Mouse (Mus musculus) CH12.LX (cell line): ENCODE measurements at regions not wholly inside any gene's neighbourhood (a gene's known extent, or its start where the extent isn't known, plus 50 kb on each side); places are given as distances from the start of the nearest gene placed in this dataset.

Source experiments
- DNase-seq: peaks from one replicate; pipeline ENCODE4 v3.0.0-alpha.2; 2013; ENCODE audit errors: extremely low read depth
- H3K27ac ChIP-seq: 2 replicates; pipeline ENCODE4 v1.5.1; 2012; ENCODE audit warnings: low read depth, mild to moderate bottlenecking, control low read depth, moderate library complexity; ENCODE audit not compliant: insufficient read depth
- H3K27me3 ChIP-seq: replicated peaks from 2 replicates; pipeline ENCODE3; 2012; ENCODE audit warnings: inconsistent platforms
- H3K36me3 ChIP-seq, 2 experiments: replicated peaks in 1 of 2; 2 replicates each; pipeline versions ENCODE3 to v1.6.1; 2012; ENCODE audit warnings: inconsistent platforms in 1 of 2, low read length in 1 of 2, mild to moderate bottlenecking in 1 of 2, mixed read lengths in 1 of 2, moderate library complexity in 1 of 2; ENCODE audit not compliant: control insufficient read depth in 1 of 2, insufficient read depth in 1 of 2
- H3K4me1 ChIP-seq, 2 experiments: 2 replicates each; pipeline ENCODE4 v1.6.1; 2012; ENCODE audit warnings: inconsistent platforms in 1 of 2, moderate library complexity in 1 of 2; ENCODE audit not compliant: insufficient read depth in 2 of 2, control insufficient read depth in 1 of 2
- H3K4me2 ChIP-seq: 2 replicates; pipeline ENCODE4 v1.6.1; 2012; ENCODE audit warnings: low read depth, mild to moderate bottlenecking, control low read depth; ENCODE audit not compliant: poor library complexity, insufficient read depth, severe bottlenecking
- H3K4me3 ChIP-seq, 3 experiments: fragments of 150-350 bp in 1 of 3; sonication (generic) in 1 of 3; replicated peaks in 1 of 3; 2 replicates each; pipeline versions ENCODE3 to v1.5.1; 2011 to 2012; ENCODE audit warnings: low read depth in 2 of 3, low read length in 2 of 3, mild to moderate bottlenecking in 2 of 3, moderate library complexity in 2 of 3, control low read depth in 1 of 3, improper control_type of control experiment in 1 of 3, inconsistent platforms in 1 of 3, mixed read lengths in 1 of 3; ENCODE audit not compliant: poor library complexity in 1 of 3
- H3K79me2 ChIP-seq: replicated peaks from 2 replicates; pipeline ENCODE4 v1.6.1; 2012; ENCODE audit warnings: mild to moderate bottlenecking, moderate library complexity; ENCODE audit not compliant: control insufficient read depth, poor library complexity, insufficient read depth, severe bottlenecking; ENCODE audit errors: extremely low read depth
- H3K9ac ChIP-seq: 2 replicates; pipeline ENCODE4 v1.6.1; 2012; ENCODE audit warnings: low read depth, mild to moderate bottlenecking, control low read depth, moderate library complexity; ENCODE audit not compliant: insufficient read depth
- H3K9me3 ChIP-seq: replicated peaks from 2 replicates; pipeline ENCODE3; 2012; ENCODE audit warnings: low read length, inconsistent platforms, mixed read lengths
- CTCF ChIP-seq, 2 experiments: IDR thresholded peaks in 1 of 2; conservative IDR thresholded peaks in 1 of 2; 2 replicates each; pipeline ENCODE4 v1.5.1; 2011 to 2012; ENCODE audit warnings: low read depth in 2 of 2, low read length in 2 of 2, improper control_type of control experiment in 1 of 2, inconsistent platforms in 1 of 2, mild to moderate bottlenecking in 1 of 2, moderate library complexity in 1 of 2
- ELF1 ChIP-seq: IDR thresholded peaks from 2 replicates; pipeline ENCODE4 v1.6.1; 2014; ENCODE audit warnings: low read depth, mild to moderate bottlenecking, inconsistent platforms, low read length, improper control_type of control experiment
- GABPA ChIP-seq: IDR thresholded peaks from 2 replicates; pipeline ENCODE4 v1.6.1; 2012; ENCODE audit warnings: low read depth, low read length, improper control_type of control experiment, inconsistent platforms; ENCODE audit not compliant: insufficient replicate concordance
- JUND ChIP-seq: conservative IDR thresholded peaks from 2 replicates; pipeline ENCODE4 v1.6.1; 2011; ENCODE audit warnings: low read depth, low read length, improper control_type of control experiment
- KAT2A ChIP-seq: IDR thresholded peaks from 2 replicates; pipeline ENCODE4 v1.6.1; 2012; ENCODE audit warnings: low read length, improper control_type of control experiment, inconsistent platforms; ENCODE audit not compliant: insufficient replicate concordance
- MAFK ChIP-seq: IDR thresholded peaks from 2 replicates; pipeline ENCODE4 v1.6.1; 2011; ENCODE audit warnings: low read length, improper control_type of control experiment; ENCODE audit not compliant: insufficient replicate concordance
- MAX ChIP-seq: IDR thresholded peaks from 2 replicates; pipeline ENCODE4 v1.6.1; 2011; ENCODE audit warnings: low read length, improper control_type of control experiment
- MXI1 ChIP-seq: IDR thresholded peaks from 2 replicates; pipeline ENCODE4 v1.6.1; 2011; ENCODE audit warnings: mild to moderate bottlenecking, low read depth, low read length, improper control_type of control experiment
- NRF1 ChIP-seq: IDR thresholded peaks from 2 replicates; pipeline ENCODE4 v1.6.1; 2014; ENCODE audit warnings: low read depth, mild to moderate bottlenecking, inconsistent platforms, low read length, improper control_type of control experiment, moderate library complexity
- PAX5 ChIP-seq: IDR thresholded peaks from 2 replicates; pipeline ENCODE4 v1.6.1; 2012; ENCODE audit warnings: low read length, inconsistent platforms, mixed read lengths
- SMC3 ChIP-seq: IDR thresholded peaks from 2 replicates; pipeline ENCODE4 v1.6.1; 2011; ENCODE audit warnings: low read depth, low read length, improper control_type of control experiment
- TCF12 ChIP-seq: IDR thresholded peaks from 2 replicates; pipeline ENCODE4 v1.6.1; 2014; ENCODE audit warnings: low read depth, mild to moderate bottlenecking, inconsistent platforms, low read length, improper control_type of control experiment
- USF2 ChIP-seq: conservative IDR thresholded peaks from 2 replicates; pipeline ENCODE4 v1.6.1; 2011; ENCODE audit warnings: low read depth, low read length, improper control_type of control experiment
- dilution Hi-C: fragments of 300-500 bp; cut with MboI; formaldehyde crosslinking; loops from 2 replicates; pipeline ENCODE4 v1.14.3; 2020; ENCODE audit warnings: low sequenced_read_pairs; ENCODE audit not compliant: extremely low pct_unique_long_range_greater_than_20kb, extremely low pct_ligation_motif_present
- in situ Hi-C: fragments of 300-500 bp; cut with MboI; formaldehyde crosslinking; loops from 3 replicates; pipeline ENCODE4 v1.14.3; 2019; ENCODE audit warnings: low sequenced_read_pairs, low pct_ligation_motif_present, low pct_unique_long_range_greater_than_20kb, mixed read lengths

DNA sequence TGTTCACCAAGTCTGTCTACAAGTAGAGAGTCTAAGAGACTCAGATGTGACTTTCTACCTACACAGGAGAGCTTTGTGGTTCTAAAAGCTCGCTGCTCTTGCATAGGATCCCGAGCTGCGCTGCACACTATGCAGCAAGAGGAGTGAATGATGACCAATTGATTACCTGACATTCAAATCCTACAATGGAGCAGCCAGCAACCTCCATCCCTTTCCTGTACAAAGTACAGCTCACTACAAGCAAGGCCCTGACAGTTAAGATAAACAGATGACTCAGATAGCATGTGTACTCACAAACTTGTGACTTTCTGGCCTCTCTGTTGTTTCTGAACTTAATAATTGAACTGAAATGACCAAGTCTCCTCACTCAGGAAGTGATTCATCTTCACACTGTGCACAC lies 974.7 kb downstream of the 4930444P10Rik start:
- no peak overlapping the region for H3K4me3 ChIP-seq
- TF ChIP-seq ELF1 (no peak), CTCF (conservative IDR thresholded peaks at IDR 0.05 in 1 of 2, IDR thresholded peaks at IDR 0.05 in 1 of 2; ENCODE audit: low read depth in 2 of 2, low read length in 2 of 2) (no peak), PAX5 (no peak), KAT2A (no peak), MAFK (no peak), NRF1 (no peak), MAX (no peak), TCF12 (no peak), MXI1 (no peak)
- dilution Hi-C loops (no loop called here), in situ Hi-C loops (no loop called here)
- no peak for DNase-seq
- H3K4me2 ChIP-seq: no peak overlapping the region
- no peaks in the 10 kb centered on the region for H3K9me3 ChIP-seq
- no peak overlapping the region for H3K27ac ChIP-seq
- no peaks in the 10 kb centered on the region for H3K27me3 ChIP-seq
- no peak overlapping the region for H3K9ac ChIP-seq
- H3K79me2 ChIP-seq: no peaks in the 10 kb centered on the region
- no peaks in the 10 kb centered on the region for H3K36me3 ChIP-seq
- H3K4me1 ChIP-seq: no peaks in the 10 kb centered on the region

DNA sequence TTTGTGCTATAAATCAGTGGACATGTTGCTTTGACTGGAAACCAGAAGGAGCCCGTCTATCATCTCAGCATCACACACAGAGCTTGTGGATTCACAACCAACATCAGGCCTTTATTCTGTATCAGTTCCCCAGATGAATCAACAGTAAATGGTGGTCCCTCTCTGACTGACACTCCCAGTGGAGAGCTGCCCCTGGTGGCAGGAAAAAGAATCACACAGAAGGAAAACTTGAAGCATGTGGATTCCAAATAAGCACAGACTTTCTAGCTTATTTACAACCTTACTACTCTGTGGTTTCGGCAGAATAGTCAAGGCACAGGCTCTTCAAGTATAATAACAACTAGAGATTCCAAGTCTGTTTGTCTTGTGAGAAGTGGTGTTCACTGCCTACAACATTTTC lies 981.7 kb downstream of the 4930444P10Rik start:
- Histone ChIP-seq H3K9ac (no peak overlapping the region), H3K4me3 (no peak overlapping the region), H3K27ac (no peak overlapping the region), H3K4me2 (no peak overlapping the region), H3K9me3 (no peaks in the 10 kb centered on the region), H3K27me3 (no peaks in the 10 kb centered on the region), H3K36me3 (no peaks in the 10 kb centered on the region), H3K4me1 (no peaks in the 10 kb centered on the region), H3K79me2 (no peaks in the 10 kb centered on the region)
- TF ChIP-seq CTCF (conservative IDR thresholded peaks at IDR 0.05 in 1 of 2, IDR thresholded peaks at IDR 0.05 in 1 of 2; ENCODE audit: low read depth in 2 of 2, low read length in 2 of 2) (peak; percentile 21 to 51; a peak in 2 of 4 replicates), SMC3 (0 out of 2 replicates have a peak, but pooled peaks have one; percentile 13), USF2 (no peak)
- in situ Hi-C loops (no loop called here), dilution Hi-C loops (no loop called here)
- DNase-seq: peak; percentile 20

DNA sequence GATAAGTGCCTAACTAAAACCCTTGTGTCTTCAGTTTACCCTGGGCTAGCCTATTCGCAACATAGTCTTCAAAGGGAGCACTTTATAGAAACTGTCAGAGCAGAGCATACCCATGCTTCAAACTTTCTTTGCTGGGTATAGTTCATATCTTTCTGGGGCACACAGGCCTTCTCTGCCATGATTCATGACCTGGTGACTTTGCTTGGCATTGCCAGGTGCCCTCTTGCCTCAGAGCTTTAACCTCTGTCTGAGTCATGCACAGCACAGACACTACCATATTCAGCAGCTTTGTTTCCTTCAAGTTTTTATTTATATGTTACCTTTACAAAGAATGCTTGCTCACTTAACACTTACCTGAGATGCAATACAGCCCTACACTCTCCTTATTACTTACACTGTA lies 1022.8 kb downstream of the 4930444P10Rik start:
- H3K9ac ChIP-seq: no peak overlapping the region

More for the DNA sequence above, 1022.8 kb downstream of the 4930444P10Rik start:
- no peak overlapping the region for H3K4me3 ChIP-seq
- peaks cover 0 to 4% of the 10 kb centered on the region in 2 experiments for H3K36me3 ChIP-seq
- H3K4me1 ChIP-seq: no peaks in the 10 kb centered on the region
- H3K27ac ChIP-seq: no peak overlapping the region
- no peaks in the 10 kb centered on the region for H3K27me3 ChIP-seq
- H3K79me2 ChIP-seq: no peaks in the 10 kb centered on the region
- TF ChIP-seq GABPA: no peak
- TF ChIP-seq JUND: no peak
- DNase-seq: no peak
- in situ Hi-C loops (no loop called here), dilution Hi-C loops (no loop called here)
- no peak overlapping the region for H3K4me2 ChIP-seq
- peaks cover 2% of the 10 kb centered on the region for H3K9me3 ChIP-seq
